Mouse (Mus musculus): ENCODE measurements at regions not wholly inside any gene's neighbourhood (a gene's known extent, or its start where the extent isn't known, plus 50 kb on each side); places are given as distances from the start of the nearest gene placed in this dataset.

GRCm38 (mm10) chr3:143614004-143614403 is 591.0 kb downstream of the Lmo4 start:
- TF ChIP-seq CTCF (IDR thresholded peaks at IDR 0.05; ENCODE audit: insufficient read depth, low read length): no peak
- no peak for TF ChIP-seq POLR2A (IDR thresholded peaks at IDR 0.05; ENCODE audit: borderline replicate concordance, extremely low read depth, low read depth, low read length)
